Mouse (Mus musculus): ENCODE results near the gene Sh3pxd2a.

Sh3pxd2a gene

DNA sequence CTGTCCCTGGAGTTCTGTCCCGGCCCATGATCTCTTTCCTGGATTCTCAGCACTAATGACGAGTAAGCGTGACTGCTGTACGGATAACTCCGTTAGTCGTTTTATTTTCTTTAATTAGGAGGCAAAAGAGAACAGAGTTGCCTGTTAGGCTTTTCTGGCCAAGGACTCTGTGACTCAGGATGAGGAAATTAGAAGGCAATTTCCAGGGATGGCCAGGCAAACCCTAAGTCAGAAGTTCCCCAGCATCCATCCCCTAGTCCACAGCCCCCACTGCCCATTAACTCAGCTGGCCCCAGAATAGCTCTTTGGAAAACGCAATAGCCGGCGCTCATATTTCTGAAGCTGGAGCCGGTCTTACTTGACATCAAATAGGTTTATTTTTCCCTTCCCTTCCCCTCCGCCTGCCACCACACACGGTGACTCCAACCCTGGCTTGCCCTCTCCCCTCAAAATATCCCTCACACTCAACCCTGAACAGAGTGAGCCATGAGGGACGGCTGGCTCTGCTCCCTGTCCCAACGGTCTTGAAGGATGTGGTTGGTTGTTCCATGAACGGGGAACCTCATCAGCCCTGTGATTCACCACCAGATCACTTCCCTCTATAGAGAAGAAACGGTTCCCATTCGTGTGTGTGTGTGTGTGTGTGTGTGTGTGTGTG lies 5.6 kb downstream of the Sh3pxd2a start:
- DNase-seq (ENCODE audit: extremely low spot score, low read depth, low spot score) = no peak

DNA sequence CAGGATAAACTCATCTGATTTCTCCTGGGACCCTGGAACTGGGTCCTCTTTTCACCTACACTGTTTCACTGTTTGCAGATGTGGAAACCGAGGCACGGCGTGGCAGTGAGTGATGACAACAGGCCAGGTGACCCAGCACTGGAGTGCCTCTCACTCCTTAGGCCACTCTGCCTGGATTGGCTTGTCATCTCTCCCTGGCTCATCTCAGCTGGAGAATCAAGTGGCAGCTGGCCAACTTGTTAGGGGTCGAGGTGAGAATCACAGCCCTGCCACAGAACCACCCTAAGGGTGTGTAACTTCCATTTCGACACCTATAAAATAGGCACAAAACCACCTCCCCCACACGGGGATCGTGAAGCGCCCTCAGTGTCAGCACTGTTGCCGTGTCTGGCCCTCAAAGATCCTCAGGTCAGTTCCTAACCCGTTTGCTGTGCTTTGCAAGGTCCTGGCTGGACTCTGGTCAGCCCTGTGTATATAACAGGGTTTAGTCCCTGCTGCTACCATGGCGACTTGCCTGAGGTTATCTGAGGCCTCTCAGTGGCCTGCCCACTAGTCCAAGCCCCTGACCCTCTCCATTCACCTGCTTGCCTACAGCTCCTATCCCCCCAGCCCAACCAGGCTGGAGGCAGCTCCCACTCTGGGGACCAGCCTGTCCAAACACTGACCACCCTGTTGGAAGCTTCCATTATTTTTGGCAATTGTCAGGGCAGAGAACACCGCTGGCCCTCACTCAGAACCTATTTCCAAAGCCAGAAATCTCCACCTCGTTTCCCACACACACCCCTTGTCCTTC lies 6.3 kb downstream of the Sh3pxd2a start:
- DNase-seq (ENCODE audit: extremely low spot score, low read depth, low spot score) = no peak

DNA sequence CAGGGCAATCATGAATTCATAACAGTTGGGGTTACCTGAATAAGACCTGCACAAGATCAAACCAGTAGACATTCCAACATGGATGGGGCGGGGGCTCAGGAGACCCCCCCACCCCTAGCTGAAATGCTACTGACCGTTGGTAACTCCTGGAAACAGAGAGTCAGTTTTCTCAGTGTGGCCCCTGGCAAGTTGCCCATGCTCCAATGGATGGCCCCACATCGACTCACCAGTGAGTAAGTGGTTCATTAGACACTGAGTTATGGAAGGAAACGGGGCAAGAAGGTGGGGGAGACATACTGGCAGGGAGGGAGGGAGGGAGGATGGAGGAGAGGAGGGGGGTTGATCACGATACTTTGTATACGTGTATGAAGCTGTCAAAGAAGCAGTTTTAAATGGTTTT lies 8.2 kb downstream of the Sh3pxd2a start:
- no peak for DNase-seq (ENCODE audit: extremely low spot score, low read depth, low spot score)

DNA sequence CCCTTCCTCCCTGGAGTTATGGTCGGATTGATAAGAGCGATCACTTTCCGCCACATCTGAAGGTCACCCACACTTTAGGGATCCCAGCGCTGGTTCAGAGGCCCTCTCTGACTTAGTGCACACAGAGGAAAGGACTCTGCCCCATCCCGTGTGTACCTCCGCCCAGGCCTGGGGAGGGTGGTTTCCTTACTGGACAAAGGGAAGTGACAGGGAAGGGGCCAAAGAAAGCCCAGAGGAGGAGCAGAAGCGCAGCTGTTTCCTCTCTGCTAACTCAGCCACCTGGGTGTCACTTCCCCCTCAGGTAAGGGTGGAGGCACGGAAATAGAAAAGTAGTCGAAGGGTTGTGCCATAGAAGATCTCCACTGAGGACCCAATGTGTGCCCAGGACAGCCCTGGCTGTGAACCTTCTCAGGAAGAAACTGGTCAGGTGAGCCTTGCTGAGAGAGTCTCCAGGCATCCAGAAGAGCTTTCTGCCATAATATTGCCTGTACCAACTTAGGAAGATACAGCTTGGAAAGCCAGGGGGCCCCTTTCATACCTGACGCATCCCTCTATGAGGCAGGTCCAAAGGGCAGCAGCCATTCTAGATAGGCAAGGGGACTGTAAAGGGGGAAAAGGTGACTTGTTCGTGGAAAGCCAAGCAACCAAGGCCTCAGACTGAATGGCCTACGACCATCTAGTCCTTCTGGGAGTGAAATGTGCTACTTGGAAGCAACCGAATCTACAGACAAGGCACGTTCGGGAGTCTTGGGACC lies 9.0 kb downstream of the Sh3pxd2a start:
- no peak for DNase-seq (ENCODE audit: extremely low spot score, low read depth, low spot score)

DNA sequence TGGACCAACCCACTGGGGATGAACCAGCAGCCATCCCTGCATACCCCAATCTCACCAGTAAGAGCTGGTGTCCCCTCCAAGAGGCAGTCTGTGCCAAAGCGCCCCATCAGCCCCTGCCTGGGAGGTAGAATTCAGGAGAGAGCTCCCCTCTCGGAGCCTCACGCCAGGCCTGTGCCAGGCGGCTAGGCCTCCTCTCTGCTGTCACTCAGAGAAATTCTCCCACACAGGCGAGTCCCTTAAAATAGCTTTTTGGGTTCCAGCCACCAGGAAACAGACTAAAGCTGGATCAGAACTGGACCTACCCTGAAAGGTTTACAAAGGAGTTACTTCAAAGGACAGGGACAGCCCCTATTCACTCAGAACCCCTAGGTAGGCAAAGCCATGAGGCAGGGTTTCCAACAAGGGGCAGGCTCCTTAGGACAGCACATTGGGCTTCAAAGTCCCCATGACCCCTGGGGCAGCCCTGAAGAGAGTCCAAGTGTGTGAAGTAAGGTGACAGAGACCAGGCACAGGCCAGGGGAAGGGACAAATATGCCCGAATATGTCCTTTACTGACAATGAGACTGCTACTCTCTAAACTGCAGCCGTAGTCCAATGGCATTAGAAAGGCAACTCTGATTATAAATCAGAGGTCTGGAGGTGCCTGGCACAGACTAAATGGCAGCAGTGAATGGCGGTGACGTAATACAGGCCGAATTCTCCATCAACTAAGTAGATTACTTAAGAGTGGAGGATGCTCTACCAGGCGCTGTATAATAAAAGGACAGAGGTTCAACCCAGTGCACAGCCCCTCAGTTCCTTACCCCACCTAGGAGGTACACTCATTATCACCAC lies 9.8 kb downstream of the Sh3pxd2a start:
- DNase-seq (ENCODE audit: extremely low spot score, low read depth, low spot score) = no peak

DNA sequence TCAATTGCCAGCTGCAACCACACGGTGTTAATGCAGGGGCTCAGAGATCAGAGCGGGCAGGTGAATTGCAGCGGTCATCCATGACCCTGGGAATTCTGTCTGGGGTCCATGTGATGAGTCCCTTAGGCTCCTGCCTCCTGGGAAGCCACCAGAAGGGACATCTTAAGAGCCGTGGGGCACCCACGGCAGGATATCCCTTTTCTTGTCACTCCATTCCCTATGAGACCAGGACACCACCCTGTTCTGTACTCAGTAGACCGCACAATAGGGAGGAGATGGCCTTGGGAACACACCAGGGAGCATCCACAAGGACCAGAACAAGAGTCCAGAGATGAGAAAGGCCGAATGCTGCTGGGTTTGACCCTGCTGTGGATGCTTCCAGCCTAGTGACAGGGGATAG lies 10.8 kb downstream of the Sh3pxd2a start:
- DNase-seq (ENCODE audit: extremely low spot score, low read depth, low spot score) = no peak

DNA sequence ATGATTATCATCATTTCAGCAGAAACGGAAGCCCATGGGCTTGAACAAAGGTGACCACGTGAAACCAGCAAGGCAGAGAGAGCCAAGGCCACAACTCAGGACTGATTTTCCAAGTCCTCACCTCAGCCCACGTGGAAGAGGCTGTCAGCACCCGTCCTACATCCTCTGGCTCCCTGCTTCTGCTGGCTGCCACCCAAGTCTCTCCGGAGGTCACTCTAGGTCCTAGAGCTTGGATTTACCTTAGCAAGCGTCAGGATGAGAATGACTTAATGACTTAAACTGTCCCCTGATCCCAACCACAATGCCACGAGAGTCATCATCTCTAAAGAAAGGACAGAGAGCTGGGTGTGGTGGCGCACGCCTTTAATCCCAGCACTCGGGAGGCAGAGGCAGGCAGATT lies 11.5 kb downstream of the Sh3pxd2a start:
- no peak for DNase-seq (ENCODE audit: extremely low spot score, low read depth, low spot score)

DNA sequence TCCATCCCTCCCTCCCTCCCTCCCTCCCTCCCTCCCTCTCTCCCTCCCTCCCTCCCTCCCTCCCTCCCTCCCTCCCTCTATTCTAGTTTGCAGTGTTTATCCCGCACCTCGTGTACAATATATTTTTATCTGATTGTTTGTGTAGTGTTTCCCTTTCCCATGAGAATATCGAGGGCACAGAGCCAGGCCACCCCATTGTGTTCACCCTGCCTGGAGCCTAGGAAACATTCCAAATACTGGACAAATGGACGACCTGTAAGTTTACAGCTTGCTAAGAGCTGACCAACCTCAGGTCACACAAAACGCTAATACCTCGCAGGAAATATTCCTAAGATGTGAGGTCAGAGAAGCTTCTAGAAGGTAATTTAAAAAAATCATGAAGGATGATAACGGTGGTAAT lies 12.0 kb downstream of the Sh3pxd2a start:
- DNase-seq (ENCODE audit: extremely low spot score, low read depth, low spot score) = no peak

DNA sequence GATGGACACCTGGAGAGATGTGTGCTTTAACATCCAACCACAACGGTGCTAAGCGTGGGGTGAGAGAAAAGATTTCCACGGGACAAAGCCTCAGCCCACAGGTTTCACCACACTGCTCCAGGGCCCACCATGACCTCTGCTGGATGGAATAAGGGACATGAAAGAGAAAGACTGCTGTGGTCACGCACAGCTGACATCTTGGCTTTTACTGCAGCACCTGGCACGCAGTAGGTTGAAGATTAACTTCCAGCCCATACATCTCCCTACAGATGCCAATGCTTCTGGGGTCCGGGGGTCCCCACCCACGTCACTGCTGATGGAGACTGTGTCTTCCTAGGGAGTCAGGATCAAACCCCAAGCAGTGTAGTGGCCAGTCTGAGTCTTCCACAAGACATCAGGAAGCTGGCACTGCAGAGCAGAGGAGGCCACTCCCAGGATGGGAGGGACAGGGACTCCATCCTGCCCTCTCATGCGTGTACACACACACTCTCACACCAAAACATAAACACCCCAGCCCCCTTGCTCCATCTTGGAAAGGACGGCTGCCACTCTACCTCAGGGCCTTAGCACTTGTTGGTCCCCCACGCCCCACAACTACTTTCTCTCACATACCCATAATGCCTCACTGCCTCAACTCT lies 12.6 kb downstream of the Sh3pxd2a start:
- no peak for DNase-seq (ENCODE audit: extremely low spot score, low read depth, low spot score)

DNA sequence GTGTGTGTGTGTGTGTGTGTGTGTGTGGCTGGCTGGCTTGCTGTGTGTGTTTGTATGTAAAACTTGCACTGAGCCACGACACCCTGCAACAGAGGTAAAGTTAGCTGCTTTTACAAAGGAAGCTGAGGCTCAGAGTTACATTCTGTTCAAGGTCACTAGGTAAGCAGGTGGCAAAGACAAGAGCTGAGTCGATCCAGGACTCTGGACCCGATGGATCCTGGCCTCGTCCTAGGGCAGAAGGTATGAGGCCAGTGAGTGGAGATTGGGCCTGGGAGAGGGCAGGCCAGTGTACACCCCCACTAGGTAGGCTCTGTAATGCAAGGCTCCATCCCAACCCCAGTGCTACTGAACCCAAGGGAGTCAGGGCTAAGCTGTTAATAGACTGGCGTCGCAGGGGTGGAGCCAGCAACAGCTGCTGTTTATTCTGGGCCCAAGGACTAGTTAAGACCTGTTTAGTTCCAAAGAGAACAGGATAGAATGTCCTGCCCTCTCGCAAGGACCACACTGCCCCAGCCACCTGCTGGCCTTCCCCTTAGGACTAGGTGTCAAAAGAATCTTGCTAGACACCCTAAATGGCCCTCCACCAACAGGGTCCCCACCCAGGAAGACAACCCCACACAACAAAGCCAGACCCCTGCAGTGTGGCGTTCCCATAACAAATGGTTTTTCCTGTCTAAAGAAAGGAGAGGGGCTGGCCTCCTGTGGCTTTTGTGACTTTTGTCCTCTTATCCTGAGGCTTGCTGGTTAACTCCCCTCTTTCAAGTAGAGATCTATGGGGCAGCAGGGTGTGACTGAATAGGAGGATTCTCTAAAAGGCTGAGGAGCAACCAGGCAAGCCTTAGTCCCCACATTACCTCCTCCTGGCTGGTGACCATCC lies 13.7 kb downstream of the Sh3pxd2a start:
- no peak for DNase-seq (ENCODE audit: extremely low spot score, low read depth, low spot score)

DNA sequence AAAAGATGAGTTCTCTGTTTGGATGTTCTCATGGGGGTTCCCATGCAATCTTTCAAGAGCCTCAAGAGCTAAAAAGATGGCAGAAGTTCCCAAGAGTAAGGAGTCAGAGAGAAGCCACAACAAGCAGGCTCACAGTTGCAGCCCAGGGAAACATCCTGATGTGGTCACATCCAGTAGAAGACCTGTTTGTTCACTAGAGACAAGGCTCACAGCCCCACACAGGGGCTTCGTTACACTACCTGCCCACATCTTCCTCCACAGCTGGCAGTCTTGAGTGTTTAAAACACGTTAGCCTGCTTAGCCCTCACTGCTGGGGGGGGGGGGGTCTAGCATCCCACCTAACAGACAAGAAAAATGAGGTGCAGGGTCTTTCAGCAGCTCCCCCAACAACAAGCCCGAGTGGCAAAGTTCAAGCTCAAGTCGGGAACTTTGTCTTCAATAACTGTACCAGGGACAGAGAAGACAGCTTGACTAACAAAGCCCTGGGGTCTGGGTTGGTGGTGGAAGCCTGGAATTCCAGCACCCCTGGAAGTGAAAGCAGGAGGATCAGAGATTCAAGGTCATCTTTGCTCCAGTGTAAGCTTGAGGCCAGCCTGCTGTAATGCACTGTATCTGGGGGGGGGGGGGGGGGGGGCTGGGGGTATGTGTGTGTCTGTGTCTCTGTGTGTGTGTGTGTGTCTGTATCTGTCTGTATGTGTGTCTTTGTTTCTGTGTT lies 14.5 kb downstream of the Sh3pxd2a start:
- no peak for DNase-seq (ENCODE audit: extremely low spot score, low read depth, low spot score)

DNA sequence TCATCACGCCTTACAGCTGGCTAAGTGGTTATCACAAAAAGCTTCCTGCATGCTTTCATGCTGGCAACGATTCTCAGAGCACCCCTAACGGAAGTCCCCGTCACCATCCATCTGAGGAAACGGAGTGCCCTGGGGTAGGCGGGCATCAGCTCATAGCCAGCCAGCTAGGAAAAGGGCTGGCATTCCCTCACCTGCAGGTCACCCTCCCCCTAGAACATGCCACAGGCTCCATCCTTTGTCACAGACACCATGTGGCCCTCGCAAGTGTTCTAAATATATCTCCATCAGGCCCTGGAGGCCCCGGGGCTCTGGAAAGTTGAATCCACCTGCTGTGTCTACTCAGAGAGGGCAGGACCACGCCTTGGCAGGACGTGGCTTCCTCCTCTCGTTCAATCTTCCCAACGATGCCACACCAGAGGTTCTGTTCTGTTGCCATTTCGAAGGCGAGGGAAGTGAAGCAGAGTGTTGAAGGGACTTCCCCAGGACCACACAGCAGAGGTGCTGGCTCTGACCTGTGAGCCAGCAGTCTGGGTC lies 15.5 kb downstream of the Sh3pxd2a start:
- DNase-seq (ENCODE audit: extremely low spot score, low read depth, low spot score) = no peak

DNA sequence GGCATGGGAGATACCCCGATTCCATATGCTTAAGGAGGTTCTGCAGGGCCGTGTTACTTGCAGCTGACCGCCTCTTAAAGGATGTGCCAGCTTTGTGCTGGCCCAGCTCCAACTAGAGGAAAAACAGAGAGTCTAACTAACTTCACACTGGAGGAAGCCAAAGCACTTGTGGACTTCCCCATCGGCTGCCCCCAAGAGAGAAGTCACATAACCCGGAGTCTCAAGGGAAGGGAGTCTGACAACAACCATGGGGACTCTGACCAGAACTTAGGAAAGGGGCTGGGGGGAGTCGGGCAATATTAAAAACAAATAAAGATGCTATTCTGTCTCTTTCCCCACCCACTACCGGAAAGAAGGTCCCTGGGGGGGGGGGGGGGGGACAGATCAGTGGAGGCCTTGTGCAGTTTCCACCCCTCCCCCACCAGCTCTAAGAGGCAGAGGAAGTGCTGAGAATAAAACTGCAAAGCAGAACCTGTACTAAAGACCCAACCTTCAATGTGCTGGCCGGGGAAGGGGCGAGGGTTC lies 17.3 kb downstream of the Sh3pxd2a start:
- DNase-seq (ENCODE audit: extremely low spot score, low read depth, low spot score) = no peak

DNA sequence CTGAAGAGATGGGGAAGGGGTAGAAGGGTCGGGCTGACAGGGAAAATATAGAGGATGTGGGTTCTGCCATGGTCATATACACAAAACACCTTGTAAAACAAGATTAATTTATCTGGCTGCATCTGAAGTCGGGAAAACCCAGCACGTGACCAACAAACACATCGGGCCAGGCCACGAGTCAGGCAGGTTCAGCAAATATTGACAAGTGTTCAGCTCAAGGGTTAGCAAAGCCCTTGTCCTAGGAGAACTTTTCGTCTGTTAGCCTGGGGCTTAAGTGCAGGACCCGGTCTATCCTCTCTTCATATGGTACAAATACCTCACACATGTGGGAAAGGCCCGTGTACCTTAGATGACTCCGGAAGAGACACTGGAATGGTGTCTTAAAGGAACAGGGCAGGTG lies 18.1 kb downstream of the Sh3pxd2a start:
- no peak for DNase-seq (ENCODE audit: extremely low spot score, low read depth, low spot score)

DNA sequence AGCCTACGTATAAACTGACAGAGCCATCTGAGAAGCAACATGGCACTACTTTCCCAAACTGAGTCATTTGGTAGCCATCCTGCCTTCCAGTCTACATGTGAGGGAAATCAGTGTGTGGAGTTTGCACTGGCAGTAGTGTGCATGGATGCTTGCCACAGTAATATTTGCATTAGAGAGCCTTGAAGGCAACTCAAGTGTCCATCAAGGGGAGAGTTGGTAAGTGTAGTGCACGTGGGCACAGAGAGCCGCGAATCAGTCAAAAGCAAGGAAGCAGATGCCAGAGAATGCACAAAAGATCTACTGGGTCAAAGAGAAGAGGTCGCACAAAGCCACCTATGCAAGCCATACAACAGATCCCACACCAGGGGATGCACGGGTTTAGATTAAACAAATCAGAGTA lies 18.5 kb downstream of the Sh3pxd2a start:
- DNase-seq (ENCODE audit: extremely low spot score, low read depth, low spot score) = no peak

DNA sequence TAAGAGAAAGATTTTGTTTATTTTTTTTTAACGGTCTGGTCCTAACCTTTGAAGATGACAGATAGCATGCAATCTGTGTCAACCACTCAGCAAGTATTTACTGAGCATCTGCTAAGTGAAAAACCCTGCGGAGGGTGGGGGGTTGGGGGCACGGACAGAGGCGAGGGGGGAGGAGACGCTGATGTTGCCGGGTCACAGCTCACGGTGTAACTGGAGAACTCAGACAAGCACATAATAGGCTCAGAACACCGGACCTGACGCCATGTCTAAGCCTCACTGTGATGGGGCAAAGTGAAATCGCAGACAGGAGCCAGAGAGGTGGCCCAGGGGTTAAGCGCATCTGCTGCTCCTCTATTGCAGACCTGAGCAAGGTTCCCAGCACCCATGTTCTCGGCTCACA lies 19.7 kb downstream of the Sh3pxd2a start:
- no peak for DNase-seq (ENCODE audit: extremely low spot score, low read depth, low spot score)

DNA sequence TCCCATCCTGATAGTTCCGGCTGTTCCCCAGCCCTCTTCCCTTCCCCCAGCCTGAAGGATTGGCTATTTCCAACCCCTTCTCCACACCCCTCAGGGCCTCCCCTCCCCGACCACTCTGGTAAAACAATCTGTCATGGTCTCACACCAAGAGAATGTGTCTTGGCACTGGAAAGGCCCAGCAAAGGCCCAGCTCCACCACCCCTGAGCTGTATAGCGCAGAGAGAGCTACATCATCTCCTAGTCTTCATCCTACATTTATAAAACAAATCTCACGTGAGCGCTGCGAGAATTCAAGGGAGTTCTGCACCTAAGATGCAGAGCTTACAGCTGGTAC lies 21.9 kb downstream of the Sh3pxd2a start:
- no peak for DNase-seq (ENCODE audit: extremely low spot score, low read depth, low spot score)

DNA sequence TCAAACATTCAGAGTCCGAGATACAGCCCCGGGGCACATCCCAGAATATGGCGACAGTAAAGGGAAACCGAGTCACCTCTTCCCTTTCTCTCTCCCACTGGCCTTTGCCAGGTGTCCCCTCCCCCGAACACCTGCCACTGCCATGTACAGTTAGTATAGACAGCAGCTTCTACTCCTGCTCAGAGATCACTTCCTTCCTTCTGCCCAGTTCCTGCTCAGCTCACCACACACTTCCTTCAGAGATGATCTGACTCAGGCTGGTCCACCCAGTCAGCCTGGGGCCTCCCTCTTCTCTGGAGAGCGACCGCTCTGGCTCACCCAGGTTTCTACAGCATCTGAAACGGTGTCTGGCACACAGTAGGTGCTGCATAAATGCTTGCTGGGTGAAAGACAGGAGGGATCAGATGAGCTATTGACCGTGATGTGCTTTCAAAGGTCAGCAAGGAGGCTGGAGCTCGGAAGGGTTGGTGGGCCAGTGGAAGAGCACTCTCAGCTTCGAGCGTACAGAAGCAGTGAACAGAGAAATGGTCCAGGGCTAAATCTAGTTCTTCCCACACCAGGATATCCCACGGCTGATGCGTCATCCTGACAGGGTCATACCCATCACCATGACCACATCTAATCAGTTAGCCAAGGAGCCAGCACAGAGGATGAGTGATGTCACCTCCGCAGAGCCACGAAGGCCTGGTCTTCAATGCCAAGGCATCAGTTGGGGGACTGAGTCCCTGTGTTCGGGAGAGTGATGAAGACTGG lies 22.5 kb downstream of the Sh3pxd2a start:
- no peak for DNase-seq (ENCODE audit: extremely low spot score, low read depth, low spot score)

Data from hindlimb bud, embryonic 11.5 days (tissue).